Mouse (Mus musculus) hindbrain, embryonic 14.5 days (tissue): ENCODE results near the gene Hcn1. TPM values are rescaled to one million over a fixed set of nuclear protein-coding genes. Genes with fewer than 3 reads are reported as not detected.

Experiments
- ATAC-seq: fragments of 200-750 bp; cut with Nextera tagmentation; 2 replicates; pipeline ENCODE4 v1.8.0; 2017; ENCODE audit warnings: moderate number of reproducible peaks, mild to moderate bottlenecking, moderate TSS enrichment, moderate library complexity; ENCODE audit not compliant: low FRiP score
- DNase-seq: peaks from one replicate; pipeline ENCODE4 v3.0.0-alpha.2; 2015; ENCODE audit warnings: low spot score
- H3K27ac ChIP-seq: fragments of 300-500 bp; sonication (generic); 2 replicates; pipeline ENCODE4 v1.5.1; 2014; ENCODE audit warnings: mild to moderate bottlenecking, moderate library complexity
- H3K27me3 ChIP-seq: fragments of 300-500 bp; sonication (generic); 2 replicates; pipeline ENCODE4 v1.6.1; 2014; ENCODE audit warnings: mild to moderate bottlenecking, low read length, mixed read lengths; ENCODE audit not compliant: control insufficient read depth, insufficient read depth
- H3K36me3 ChIP-seq: fragments of 300-500 bp; sonication (generic); replicated peaks from 2 replicates; pipeline ENCODE4 v1.6.1; 2014; ENCODE audit not compliant: control insufficient read depth, insufficient read depth
- H3K4me1 ChIP-seq: fragments of 300-500 bp; sonication (generic); replicated peaks from 2 replicates; pipeline ENCODE4 v1.6.1; 2014; ENCODE audit warnings: antibody characterized with exemption, low read length, mixed read lengths; ENCODE audit not compliant: control insufficient read depth, insufficient read depth
- H3K4me2 ChIP-seq: fragments of 300-500 bp; sonication (generic); replicated peaks from 2 replicates; pipeline ENCODE4 v1.6.1; 2014; ENCODE audit warnings: mild to moderate bottlenecking, moderate library complexity
- H3K4me3 ChIP-seq: fragments of 300-500 bp; sonication (generic); replicated peaks from 2 replicates; pipeline ENCODE4 v1.5.1; 2014; ENCODE audit warnings: mild to moderate bottlenecking, low read length
- H3K9ac ChIP-seq: fragments of 300-500 bp; sonication (generic); 2 replicates; pipeline ENCODE4 v1.6.1; 2014
- H3K9me3 ChIP-seq: fragments of 300-500 bp; sonication (generic); 2 replicates; pipeline ENCODE4 v1.6.1; 2016; ENCODE audit warnings: low read length; ENCODE audit not compliant: control insufficient read depth
- WGBS: fragments of 180-500 bp; shearing (Covaris S2); extraction: QIAGEN DNeasy Blood & Tissue Kit; methylation state at CpG from one replicate; pipeline ENCODE4 v1.1.7; 2014; 5-methylcytosine and 5-hydroxymethylcytosine counted together
- polyA plus RNA-seq: library from polyadenylated mRNA; unstranded; fragments of >200 nt; fragmentation: Nextera tagmentation; extraction: Ambion mirVana; gene quantifications from 2 replicates; pipeline ENCODE4 v1.2.1, GENCODE M21; 2014

Hcn1 gene
- polyA plus RNA-seq, 1 experiment from 2014 or later, result 1.4 TPM

DNA sequence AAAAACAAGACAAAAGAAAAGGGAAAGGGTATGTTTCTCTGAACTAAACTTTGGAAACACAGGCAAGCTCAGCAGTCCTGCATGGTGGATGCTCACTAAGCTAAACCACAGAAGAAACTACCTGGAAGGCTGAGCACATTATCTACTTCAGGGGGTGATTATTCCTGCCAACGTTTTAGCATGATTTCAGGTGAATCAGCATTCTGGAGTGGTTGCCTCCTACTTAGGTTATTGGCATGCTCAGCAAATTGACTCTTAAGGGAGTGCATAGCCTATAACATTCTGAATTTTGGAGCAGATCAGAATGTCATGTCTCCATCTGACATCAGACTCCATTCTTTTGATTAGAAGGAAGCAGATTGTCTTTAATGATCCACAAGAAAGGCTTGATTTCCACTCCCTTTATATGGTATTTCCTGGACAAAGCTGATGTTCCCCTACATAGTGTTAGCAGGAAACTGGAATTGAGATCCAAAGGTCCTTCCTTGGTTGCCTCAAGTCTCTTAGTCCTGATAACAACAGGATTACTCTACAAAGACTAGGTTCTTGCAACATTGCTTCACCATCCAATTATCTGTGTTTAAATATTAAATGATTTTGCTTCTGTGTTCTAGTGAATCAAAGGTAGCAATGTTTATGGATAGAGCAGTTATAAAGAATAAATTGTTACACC lies 345.7 kb downstream of the Hcn1 start:
- H3K36me3 ChIP-seq, result no peaks in the 10 kb centered on the region
- H3K27ac ChIP-seq, result no peak overlapping the region
- no peak overlapping the region for H3K9ac ChIP-seq
- H3K4me2 ChIP-seq, result no peak overlapping the region
- WGBS, result 50% methylated on average over 1 of the region's 1 CpGs
- no peak for ATAC-seq
- H3K4me1 ChIP-seq, result no peaks in the 10 kb centered on the region
- no peaks in the 10 kb centered on the region for H3K27me3 ChIP-seq
- H3K9me3 ChIP-seq, result no peaks in the 10 kb centered on the region
- H3K4me3 ChIP-seq, result no peak overlapping the region
- DNase-seq, result no peak

DNA sequence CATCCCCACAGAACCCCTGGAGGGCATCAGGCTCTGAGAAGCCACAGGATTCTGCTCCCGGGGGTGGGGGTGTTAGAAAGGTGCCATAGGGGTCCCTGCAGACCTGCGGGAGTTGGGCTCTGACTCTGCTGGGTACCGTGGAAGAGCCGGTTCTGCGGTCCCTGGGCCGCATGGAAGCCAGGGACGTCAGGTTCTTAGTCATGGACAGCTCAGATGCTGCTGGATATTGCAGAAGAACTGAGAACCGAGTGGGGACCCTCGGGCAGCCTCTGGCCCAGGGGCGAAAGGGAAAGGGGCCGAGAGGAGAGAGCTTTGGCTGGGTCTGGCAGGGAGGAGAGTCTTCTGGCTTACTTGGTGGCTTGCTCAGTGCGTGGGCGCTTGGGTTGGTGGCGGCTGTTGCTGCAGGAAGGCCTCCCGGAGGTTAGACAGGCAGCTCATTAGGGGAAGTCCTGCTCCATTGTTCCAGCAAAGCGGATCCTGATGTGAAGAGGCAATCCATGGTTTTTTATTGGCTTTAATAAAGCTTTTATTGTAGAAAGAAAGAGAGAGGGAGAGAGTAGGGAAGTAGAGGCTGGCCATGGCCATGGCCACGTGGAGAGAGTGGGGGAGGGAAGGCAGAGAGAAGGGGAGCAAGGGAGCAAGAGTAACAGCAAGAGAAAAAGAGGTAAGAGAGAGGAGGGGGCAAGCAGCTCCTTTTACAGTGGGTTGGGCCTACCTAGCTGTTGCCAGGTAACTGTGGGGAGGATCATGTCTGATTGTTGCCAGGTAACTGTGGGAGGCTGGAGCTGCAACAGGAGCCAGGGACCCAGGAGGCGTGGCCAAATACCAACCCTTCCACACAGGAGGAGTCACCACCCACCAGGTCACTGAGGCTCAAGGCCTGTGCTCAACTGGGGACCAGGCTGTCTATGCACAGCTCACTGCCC lies 356.6 kb downstream of the Hcn1 start:
- H3K4me1 ChIP-seq, result no peaks in the 10 kb centered on the region; the same call in 1 of the 2 replicates
- H3K9me3 ChIP-seq, result no peaks in the 10 kb centered on the region
- H3K4me3 ChIP-seq, result no peak overlapping the region
- H3K27me3 ChIP-seq, result no peaks in the 10 kb centered on the region
- H3K9ac ChIP-seq, result no peak overlapping the region
- 14% methylated on average over 18 of the region's 18 CpGs for WGBS
- no peak overlapping the region for H3K27ac ChIP-seq
- no peaks in the 10 kb centered on the region for H3K36me3 ChIP-seq
- ATAC-seq (peak; percentile 48), DNase-seq (no peak)
- H3K4me2 ChIP-seq, result peak overlapping the region; percentile 19; the same call in 1 of the 2 replicates

DNA sequence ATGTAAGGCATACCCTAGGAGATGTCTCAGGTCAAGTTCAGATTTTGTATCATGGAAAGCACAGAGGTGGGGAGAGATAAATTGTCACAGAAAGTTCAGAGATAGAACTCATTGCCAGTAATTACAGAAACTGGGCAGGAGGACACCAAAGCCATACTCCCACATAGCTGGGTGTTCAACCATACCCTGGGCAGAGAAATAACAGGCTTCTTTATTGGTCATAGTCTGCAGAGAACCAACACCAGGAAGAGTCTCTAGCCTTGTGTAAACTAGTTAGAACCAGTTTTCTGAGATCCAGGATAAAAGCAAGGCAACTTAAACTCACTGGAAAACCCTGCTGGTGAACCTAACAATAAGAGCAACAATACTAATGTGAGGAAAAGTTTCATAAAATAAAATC lies 362.5 kb downstream of the Hcn1 start:
- H3K4me3 ChIP-seq, result no peak overlapping the region
- H3K27me3 ChIP-seq, result no peaks in the 10 kb centered on the region
- no peak overlapping the region for H3K9ac ChIP-seq
- no peaks in the 10 kb centered on the region for H3K9me3 ChIP-seq
- DNase-seq, result no peak
- H3K27ac ChIP-seq, result no peak overlapping the region
- ATAC-seq, result no peak
- no peaks in the 10 kb centered on the region for H3K36me3 ChIP-seq
- no peak overlapping the region for H3K4me2 ChIP-seq
- no peaks in the 10 kb centered on the region for H3K4me1 ChIP-seq

DNA sequence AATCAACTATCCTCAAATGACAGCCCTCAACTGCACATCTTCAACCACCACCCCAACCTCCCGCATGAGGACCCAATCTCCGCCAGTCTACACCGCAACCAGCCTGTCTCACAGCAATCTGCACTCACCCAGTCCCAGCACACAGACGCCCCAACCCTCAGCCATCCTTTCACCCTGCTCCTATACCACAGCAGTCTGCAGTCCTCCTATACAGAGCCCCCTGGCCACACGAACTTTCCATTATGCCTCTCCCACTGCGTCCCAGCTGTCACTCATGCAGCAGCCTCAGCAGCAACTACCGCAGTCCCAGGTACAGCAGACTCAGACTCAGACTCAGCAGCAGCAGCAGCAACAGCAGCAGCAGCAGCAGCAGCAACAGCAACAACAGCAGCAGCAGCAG lies 373.3 kb downstream of the Hcn1 start:
- WGBS, result 62% methylated on average over 7 of the region's 7 CpGs
- no peaks in the 10 kb centered on the region for H3K9me3 ChIP-seq
- H3K4me2 ChIP-seq, result no peak overlapping the region
- ATAC-seq (no peak), DNase-seq (no peak)
- H3K27ac ChIP-seq, result no peak overlapping the region
- H3K36me3 ChIP-seq, result no peaks in the 10 kb centered on the region
- H3K4me3 ChIP-seq, result no peak overlapping the region
- no peak overlapping the region for H3K9ac ChIP-seq
- H3K27me3 ChIP-seq, result no peaks in the 10 kb centered on the region
- H3K4me1 ChIP-seq, result no peaks in the 10 kb centered on the region

DNA sequence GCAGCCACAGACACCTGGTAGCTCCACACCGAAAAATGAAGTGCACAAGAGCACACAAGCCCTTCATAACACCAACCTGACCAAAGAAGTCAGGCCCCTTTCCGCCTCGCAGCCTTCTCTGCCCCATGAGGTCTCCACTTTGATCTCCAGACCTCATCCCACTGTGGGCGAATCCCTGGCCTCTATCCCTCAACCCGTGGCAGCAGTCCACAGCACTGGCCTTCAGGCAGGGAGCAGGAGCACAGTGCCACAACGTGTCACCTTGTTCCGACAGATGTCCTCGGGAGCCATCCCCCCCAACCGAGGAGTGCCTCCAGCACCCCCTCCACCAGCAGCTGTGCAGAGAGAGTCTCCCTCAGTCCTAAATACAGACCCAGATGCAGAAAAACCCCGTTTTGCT lies 373.7 kb downstream of the Hcn1 start:
- H3K4me2 ChIP-seq, result no peak overlapping the region
- H3K4me3 ChIP-seq, result no peak overlapping the region
- H3K27me3 ChIP-seq, result no peaks in the 10 kb centered on the region
- H3K4me1 ChIP-seq, result no peaks in the 10 kb centered on the region
- ATAC-seq (no peak), DNase-seq (no peak)
- no peaks in the 10 kb centered on the region for H3K36me3 ChIP-seq
- 63% methylated on average over 10 of the region's 10 CpGs for WGBS
- no peak overlapping the region for H3K27ac ChIP-seq
- no peaks in the 10 kb centered on the region for H3K9me3 ChIP-seq
- no peak overlapping the region for H3K9ac ChIP-seq

DNA sequence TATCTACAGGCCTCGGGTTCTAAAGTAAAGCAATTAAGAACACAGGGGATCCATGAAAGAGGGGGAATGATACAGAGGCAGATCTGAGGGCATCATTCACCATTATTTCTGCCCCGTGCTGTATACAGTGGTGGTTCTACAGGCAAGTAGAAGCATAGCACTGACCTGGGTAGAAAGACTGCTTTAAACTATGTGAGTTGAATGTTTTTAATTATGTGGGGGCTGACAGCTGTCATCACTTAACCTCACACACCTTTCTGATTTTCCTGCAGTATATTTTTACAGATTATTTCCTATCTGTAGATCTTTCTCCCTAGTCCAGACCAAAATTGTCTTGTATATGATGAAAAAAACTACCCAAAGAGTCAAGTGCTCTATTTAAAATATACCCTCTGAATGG lies 382.2 kb downstream of the Hcn1 start:
- 79% methylated on average over 2 of the region's 2 CpGs for WGBS
- H3K27ac ChIP-seq, result no peak overlapping the region
- ATAC-seq, result no peak

DNA sequence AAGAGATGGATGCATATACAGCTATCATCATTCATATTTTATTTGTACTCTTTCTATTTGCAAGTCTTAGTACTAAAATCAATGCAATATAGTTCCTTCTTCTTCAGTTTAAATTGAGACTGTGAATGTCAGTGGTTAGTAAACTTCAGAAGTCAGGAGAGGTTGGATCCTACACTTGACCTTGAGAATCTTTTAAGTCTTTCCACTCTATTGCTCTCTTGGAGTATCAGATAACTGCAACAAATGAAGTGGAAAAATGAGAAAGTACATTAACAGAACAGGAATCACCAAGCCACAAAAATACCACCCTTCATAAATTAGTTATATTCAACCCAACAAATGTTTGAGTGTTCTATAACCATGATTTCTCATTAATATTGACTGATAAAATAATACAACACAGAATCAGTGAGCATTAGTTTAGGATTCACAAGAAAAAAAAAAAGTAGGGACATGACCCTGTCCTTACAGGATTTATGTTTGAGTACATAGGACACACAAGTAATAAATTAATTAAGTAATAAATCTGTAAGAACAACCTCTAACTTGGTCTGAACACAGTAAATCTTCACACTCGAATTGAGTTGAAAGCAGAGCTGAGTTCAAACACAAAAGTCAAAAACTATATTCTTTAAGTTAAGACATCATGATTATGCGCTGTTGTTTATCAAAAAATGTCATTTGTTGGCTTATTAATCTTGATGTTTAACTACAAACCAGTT lies 397.8 kb downstream of the Hcn1 start:
- ATAC-seq, result no peak
- Histone ChIP-seq H3K4me3 (no peak overlapping the region), H3K36me3 (no peaks in the 10 kb centered on the region), H3K27ac (no peak overlapping the region), H3K4me1 (no peaks in the 10 kb centered on the region), H3K9ac (no peak overlapping the region), H3K4me2 (no peak overlapping the region), H3K9me3 (no peaks in the 10 kb centered on the region), H3K27me3 (no peaks in the 10 kb centered on the region)
- no peak for DNase-seq
- 92% methylated on average over 2 of the region's 2 CpGs for WGBS

More for the DNA sequence above, 382.2 kb downstream of the Hcn1 start:
- no peaks in the 10 kb centered on the region for H3K9me3 ChIP-seq
- no peaks in the 10 kb centered on the region for H3K4me1 ChIP-seq
- no peaks in the 10 kb centered on the region for H3K27me3 ChIP-seq
- no peak overlapping the region for H3K4me2 ChIP-seq
- H3K4me3 ChIP-seq, result no peak overlapping the region
- H3K36me3 ChIP-seq, result no peaks in the 10 kb centered on the region
- H3K9ac ChIP-seq, result no peak overlapping the region
- DNase-seq, result no peak

DNA sequence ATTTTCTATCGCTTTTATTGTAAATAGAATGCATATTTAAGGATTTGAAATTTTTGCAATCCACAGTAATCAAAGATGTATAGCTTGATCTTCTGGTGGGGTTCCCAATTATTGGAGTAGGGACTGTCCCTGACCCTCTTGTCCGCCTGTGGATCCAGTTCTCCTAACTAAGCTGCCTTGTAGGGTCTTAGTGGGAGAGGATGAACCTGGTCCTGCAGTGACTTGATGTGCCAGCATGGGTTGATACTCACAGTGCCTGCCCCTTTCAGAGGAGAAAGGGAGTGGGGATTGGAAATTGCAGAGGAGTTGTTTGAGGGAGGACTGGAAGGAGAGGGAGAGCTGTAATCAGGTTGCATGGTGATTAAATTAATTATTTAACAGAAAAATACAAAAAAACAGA lies 398.4 kb downstream of the Hcn1 start:
- no peak overlapping the region for H3K4me2 ChIP-seq
- 88% methylated on average over 2 of the region's 2 CpGs for WGBS
- H3K9me3 ChIP-seq, result no peaks in the 10 kb centered on the region
- H3K4me1 ChIP-seq, result no peaks in the 10 kb centered on the region
- no peaks in the 10 kb centered on the region for H3K27me3 ChIP-seq
- no peak overlapping the region for H3K4me3 ChIP-seq
- no peak overlapping the region for H3K27ac ChIP-seq
- DNase-seq (no peak), ATAC-seq (no peak)
- no peak overlapping the region for H3K9ac ChIP-seq
- no peaks in the 10 kb centered on the region for H3K36me3 ChIP-seq

DNA sequence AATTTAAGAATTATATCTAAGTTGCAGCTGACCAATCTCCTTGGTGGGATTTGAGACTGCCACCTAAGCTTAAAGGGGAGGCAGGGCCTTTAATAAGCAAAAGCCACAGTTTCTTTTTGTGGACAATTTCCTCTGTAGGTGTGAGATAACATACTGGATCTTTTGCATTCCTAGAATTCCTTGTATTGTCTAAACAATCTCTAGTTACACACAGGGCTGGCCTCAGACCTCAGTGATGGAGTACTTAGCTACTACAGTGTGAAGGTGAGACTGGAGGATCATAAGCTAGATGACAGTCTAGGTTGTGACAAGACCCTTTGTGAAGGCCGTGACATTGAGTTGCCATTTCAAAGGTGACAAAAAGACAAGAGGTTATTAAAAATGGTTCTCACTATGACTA lies 419.1 kb downstream of the Hcn1 start:
- H3K4me3 ChIP-seq, result no peak overlapping the region
- H3K27me3 ChIP-seq, result no peaks in the 10 kb centered on the region
- ATAC-seq, result no peak
- no peaks in the 10 kb centered on the region for H3K36me3 ChIP-seq
- no peaks in the 10 kb centered on the region for H3K4me1 ChIP-seq
- H3K27ac ChIP-seq, result no peak overlapping the region
- H3K9me3 ChIP-seq, result no peaks in the 10 kb centered on the region
- H3K4me2 ChIP-seq, result no peak overlapping the region
- no peak for DNase-seq
- H3K9ac ChIP-seq, result no peak overlapping the region
- WGBS, result 92% methylated on average over 1 of the region's 1 CpGs
